Mouse (Mus musculus): Measurements from ENCODE around the gene Zmiz1.

DNA sequence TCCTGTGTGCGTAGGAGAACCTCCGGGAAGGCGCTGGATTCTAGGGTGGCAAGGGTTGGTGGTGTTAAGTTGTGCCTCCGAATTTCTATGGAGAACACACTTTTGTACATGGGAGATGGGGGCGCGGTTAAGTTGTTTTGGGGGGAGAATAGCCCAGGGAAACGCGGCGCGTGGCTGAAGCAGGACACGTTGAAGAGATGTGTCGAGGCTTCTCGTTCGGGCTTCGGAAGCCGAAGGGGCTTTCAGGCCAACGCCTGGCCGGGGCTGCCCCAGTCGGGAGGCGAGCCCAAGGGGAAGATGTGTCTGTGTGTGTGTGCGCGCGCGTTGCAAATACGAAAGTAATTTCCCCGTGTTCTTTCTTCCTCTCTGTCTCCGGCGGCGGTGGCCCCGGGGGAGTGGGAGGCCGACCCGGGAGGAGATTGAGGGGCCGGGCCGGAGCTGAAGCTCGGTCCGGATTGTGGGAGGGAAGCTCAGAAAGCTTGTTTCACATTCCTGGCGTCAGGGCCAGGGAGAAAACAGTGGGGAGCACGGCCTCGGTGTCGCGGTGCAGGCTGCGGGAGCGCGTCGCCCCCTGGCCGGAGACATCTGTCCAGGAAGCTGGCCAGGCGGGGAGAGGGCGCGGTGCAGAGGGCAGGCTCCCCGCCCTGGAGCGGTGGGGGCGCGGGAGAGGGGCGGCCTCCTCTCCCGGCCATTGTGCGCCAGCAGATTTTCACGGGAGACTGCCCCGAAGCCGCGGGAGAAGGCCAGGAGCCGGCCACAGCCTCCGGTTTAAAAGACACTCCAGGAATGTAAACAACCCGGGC lies 1.2 kb downstream of the Zmiz1 start:
- TF ChIP-seq CTCF (IDR thresholded peaks at IDR 0.05; ENCODE audit: low read depth, low read length) = no peak
- TF ChIP-seq POLR2A (IDR thresholded peaks at IDR 0.05; ENCODE audit: borderline replicate concordance, low read depth, low read length) = no peak

All from bone marrow macrophage, adult 2 months (primary cell).